Comparison of ENCODE assay signal across 10 mouse cellular contexts in the genomic region with DNA sequence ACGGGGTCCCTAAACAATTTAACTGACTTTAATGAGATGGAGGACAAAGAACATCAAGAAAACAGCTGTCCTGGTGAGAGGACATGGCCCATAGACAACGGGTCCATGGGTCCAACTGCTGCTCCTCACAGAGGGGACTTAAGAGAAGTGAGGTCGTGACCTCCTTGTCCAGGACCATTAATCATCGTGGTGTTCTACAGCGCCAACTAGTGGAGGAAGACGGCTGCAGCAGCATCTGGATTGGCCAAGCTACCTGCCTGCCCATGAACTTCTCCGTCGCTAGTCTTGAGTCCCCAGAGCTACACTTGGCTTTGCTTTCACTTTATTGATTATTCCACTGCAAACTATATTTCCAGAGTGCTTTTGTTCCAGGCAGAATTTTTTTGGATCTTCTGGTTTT.
DNase-seq lines count a peak whose midpoint lies in the region; ATAC-seq and TF ChIP-seq lines count a peak whose summit lies in the region.
"Had no signal": no experiment of that assay in that cellular context is flagged by ENCODE, and none has a peak within 500 bp of the region (broad histone marks: within the 10 kb centered on the region; RNA-seq: fewer than 3 reads in every experiment).

No protein-coding gene starts in this region.

- no peaks in the 10 kb centered on the region for H3K9me3 ChIP-seq in kidney, embryonic 16.5 days (ENCODE audit: low read length)
- H3K9me3 ChIP-seq in ES-Bruce4 (replicated peaks; ENCODE audit: control insufficient read depth, insufficient read depth, low read length, poor library complexity, severe bottlenecking) = no peaks in the 10 kb centered on the region
- H3K9me3 ChIP-seq: midbrain, embryonic 12.5 days had no signal

- no peaks in the 10 kb centered on the region for H3K36me3 ChIP-seq in kidney, embryonic 16.5 days (ENCODE audit: insufficient read depth, low read length)
- no peaks in the 10 kb centered on the region for H3K36me3 ChIP-seq in ES-Bruce4 (ENCODE audit: control insufficient read depth, insufficient read depth, low read length, poor library complexity, severe bottlenecking)
- H3K36me3 ChIP-seq: midbrain, embryonic 12.5 days had no signal

- no peak overlapping the region for H3K4me2 ChIP-seq in kidney, embryonic 16.5 days (replicated peaks; ENCODE audit: low read depth, low read length)
- H3K4me2 ChIP-seq: forebrain, embryonic 13.5 days; midbrain, embryonic 12.5 days had no signal

- no peaks in the 10 kb centered on the region for H3K4me1 ChIP-seq in kidney, embryonic 16.5 days (ENCODE audit: insufficient read depth, low read length)
- H3K4me1 ChIP-seq in ES-Bruce4 (ENCODE audit: control insufficient read depth, insufficient read depth, low read length) = no peaks in the 10 kb centered on the region

- no peak for ATAC-seq in kidney, embryonic 16.5 days (ENCODE audit: low FRiP score, low TSS enrichment)
- peak; percentile 58; the same call in 1 of the 2 replicates for ATAC-seq in megakaryocyte progenitor cell, adult 5-6 weeks (replicated peaks; ENCODE audit: poor library complexity)
- ATAC-seq in inflammation-experienced regulatory T-cells, adult 6 months = no peak
- ATAC-seq: forebrain, embryonic 13.5 days had no signal

- H3K4me3 ChIP-seq in kidney, embryonic 16.5 days (ENCODE audit: low read length) = no peak overlapping the region
- H3K4me3 ChIP-seq in ES-Bruce4 (ENCODE audit: low read depth, low read length) = no peak overlapping the region
- H3K4me3 ChIP-seq: forebrain, embryonic 13.5 days; midbrain, embryonic 12.5 days had no signal

- no peaks in the 10 kb centered on the region for H3K27me3 ChIP-seq in kidney, embryonic 16.5 days (ENCODE audit: insufficient read depth, low read length)
- no peaks in the 10 kb centered on the region for H3K27me3 ChIP-seq in ES-Bruce4 (ENCODE audit: control insufficient read depth, insufficient read depth, low read length, poor library complexity, severe bottlenecking)

- no peak for TF ChIP-seq EP300 in ES-Bruce4 (IDR thresholded peaks at IDR 0.05; ENCODE audit: insufficient read depth, low read depth, low read length)

- peak; percentile 5 for DNase-seq in kidney, adult 18-20 months
- peak; percentile 29 for DNase-seq in c-Kit-positive CD71-negative TER-119-negative erythroid progenitor cells, embryonic 14.5 days (ENCODE audit: low read depth)
- DNase-seq in layer of hippocampus, postnatal 36 days = no peak
- no peak for DNase-seq in urinary bladder, adult 18-20 months (ENCODE audit: low spot score in 2 of 2)

- peak; percentile 98 for TF ChIP-seq CTCF in ES-Bruce4 (IDR thresholded peaks at IDR 0.05; ENCODE audit: low read depth, low read length)

- H3K9ac ChIP-seq in kidney, embryonic 16.5 days (replicated peaks; ENCODE audit: low read length) = no peak overlapping the region
- no peak overlapping the region for H3K9ac ChIP-seq in ES-Bruce4 (ENCODE audit: low read depth, poor library complexity, severe bottlenecking)
- H3K9ac ChIP-seq: forebrain, embryonic 13.5 days; midbrain, embryonic 12.5 days had no signal

- no peak overlapping the region for H3K27ac ChIP-seq in kidney, embryonic 16.5 days (ENCODE audit: low read length)
- no peak overlapping the region for H3K27ac ChIP-seq in ES-Bruce4 (ENCODE audit: insufficient read depth, low read length)
- H3K27ac ChIP-seq: forebrain, embryonic 13.5 days; midbrain, embryonic 12.5 days had no signal

- no peak for TF ChIP-seq POLR2A in ES-Bruce4 (IDR thresholded peaks at IDR 0.05; ENCODE audit: insufficient read depth, low read length)

- WGBS in kidney, embryonic 16.5 days = 31% methylated on average over 8 of the region's 8 CpGs

Comparison
In these comparisons a context has a peak if more than half of its experiments do, and no peak if none do; other contexts are left out.
1. DNase-seq: peak in kidney, adult 18-20 months (single experiment) and c-Kit-positive CD71-negative TER-119-negative erythroid progenitor cells, embryonic 14.5 days (single experiment); none in layer of hippocampus, postnatal 36 days (0 of 2) and urinary bladder, adult 18-20 months (0 of 2).